Mouse (Mus musculus) small intestine, adult 10 weeks (tissue): ENCODE results near the gene Mcoln3. TPM values are rescaled to one million over a fixed set of nuclear protein-coding genes. Genes with fewer than 3 reads are reported as not detected.

Source experiments
- polyA plus RNA-seq: library from polyadenylated mRNA; stranded (reverse); fragments of 350-450 nt; fragmentation: Illumina TruSeq; extraction: RNeasy Lipid Tissue Mini Kit (QIAGEN cat#74804); gene quantifications from one replicate; pipeline ENCODE4 v1.2.3, GENCODE M21; 2014; ENCODE audit warnings: low replicate concordance

Mcoln3 gene
- polyA plus RNA-seq = 11.6 TPM

GRCm38 (mm10) chr3:146117258-146117996 is at the start of gene Mcoln3:
TSS of gene Mcoln3 (plus strand) at chr3:146117450.

GRCm38 (mm10) chr3:146107921-146108571 is 9.2 kb upstream of the Mcoln3 start, which contains the start of gene Wdr63:
TSS of gene Wdr63 (minus strand) at chr3:146108130.

GRCm38 (mm10) chr3:146149156-146150057 is 32.2 kb downstream of the Mcoln3 start, which contains the start of gene Mcoln2:
TSS of gene Mcoln2 (plus strand) at chr3:146149833.

Other genes with a start within 250 kb of the Mcoln3 start
- 18.7 TPM for gene Bcl10, start 194.6 kb upstream of the Mcoln3 start, polyA plus RNA-seq
- 72.7 TPM for gene 2410004B18Rik, start 179.4 kb upstream of the Mcoln3 start, polyA plus RNA-seq
- 10.6 TPM for gene Syde2, start 129.6 kb upstream of the Mcoln3 start, polyA plus RNA-seq
- not detected for gene Wdr63, start 9.3 kb upstream of the Mcoln3 start, polyA plus RNA-seq
- gene Mcoln2, start 32.4 kb downstream of the Mcoln3 start, polyA plus RNA-seq = 41.8 TPM
- gene Lpar3, start 103.5 kb downstream of the Mcoln3 start, polyA plus RNA-seq = 6.0 TPM